Mouse (Mus musculus) hindlimb bud, embryonic 11.5 days (tissue): ENCODE measurements around the gene Recql5.

Experiments used
- DNase-seq: peaks from one replicate; pipeline ENCODE4 v3.0.0-alpha.2; 2012; ENCODE audit warnings: low read depth, low spot score; ENCODE audit errors: extremely low spot score

Recql5 gene

GRCm38 (mm10) chr11:115933108-115933746, at the start of gene Recql5, which contains the start of gene Sap30bp:
TSS of gene Recql5 (minus strand) at chr11:115933477.
TSS of gene Sap30bp (plus strand) at chr11:115933282.
- peak; percentile 99 for DNase-seq

- DNase-seq = no peak
Measured at GRCm38 (mm10) chr11:115982472-115982871, 49.2 kb upstream of the Recql5 start.

GRCm38 (mm10) chr11:115975544-115975943, 42.3 kb upstream of the Recql5 start:
- DNase-seq = no peak

GRCm38 (mm10) chr11:115975083-115975420, 41.8 kb upstream of the Recql5 start:
- DNase-seq = no peak

- no peak for DNase-seq
Measured at GRCm38 (mm10) chr11:115974309-115975082, 41.2 kb upstream of the Recql5 start, which contains the start of gene Itgb4. TSS of gene Itgb4 (plus strand) at chr11:115974709.

GRCm38 (mm10) chr11:115971016-115971415, 37.7 kb upstream of the Recql5 start:
- no peak for DNase-seq

GRCm38 (mm10) chr11:115970006-115970673, 36.9 kb upstream of the Recql5 start:
- DNase-seq = no peak

GRCm38 (mm10) chr11:115968731-115969405, 35.6 kb upstream of the Recql5 start:
- DNase-seq = no peak

- DNase-seq = no peak
Measured at GRCm38 (mm10) chr11:115964977-115965604, 31.8 kb upstream of the Recql5 start.

GRCm38 (mm10) chr11:115962651-115963412, 29.6 kb upstream of the Recql5 start:
- DNase-seq = no peak

- DNase-seq = no peak
Measured at GRCm38 (mm10) chr11:115959018-115959417, 25.7 kb upstream of the Recql5 start.

GRCm38 (mm10) chr11:115957971-115958370, 24.7 kb upstream of the Recql5 start:
- DNase-seq = no peak

GRCm38 (mm10) chr11:115956453-115956852, 23.2 kb upstream of the Recql5 start:
- DNase-seq = no peak

GRCm38 (mm10) chr11:115955195-115955858, 22.1 kb upstream of the Recql5 start:
- no peak for DNase-seq

- no peak for DNase-seq
Measured at GRCm38 (mm10) chr11:115954712-115955111, 21.4 kb upstream of the Recql5 start.

- no peak for DNase-seq
Measured at GRCm38 (mm10) chr11:115950719-115951118, 17.4 kb upstream of the Recql5 start.

- no peak for DNase-seq
Measured at GRCm38 (mm10) chr11:115948316-115948715, 15.0 kb upstream of the Recql5 start.

GRCm38 (mm10) chr11:115946221-115946828, 13.0 kb upstream of the Recql5 start:
- no peak for DNase-seq

GRCm38 (mm10) chr11:115945247-115945646, 12.0 kb upstream of the Recql5 start:
- no peak for DNase-seq
